Mouse (Mus musculus) cortical plate, adult 2 months (tissue): Measurements from ENCODE around the gene Pced1a.

Experiments used
- CTCF ChIP-seq: fragments of 200-500 bp; IDR thresholded peaks from 2 replicates; pipeline ENCODE4 v1.5.1; 2011; ENCODE audit warnings: mild to moderate bottlenecking, control low read depth, low read length; ENCODE audit not compliant: insufficient read depth; ENCODE audit errors: extremely low read depth
- POLR2A ChIP-seq: fragments of 200-500 bp; IDR thresholded peaks from 2 replicates; pipeline ENCODE4 v1.6.1; 2011; ENCODE audit warnings: mild to moderate bottlenecking, low read length, control low read depth; ENCODE audit not compliant: insufficient read depth; ENCODE audit errors: extremely low read depth

GRCm38 (mm10) chr2:130436769-130437168 lies 12.3 kb upstream of the Pced1a start:
- TF ChIP-seq CTCF (no peak), POLR2A (no peak)
